ENCODE assay signal across 9 mouse cellular contexts in genomic region chr8:106905727-106906480, GRCm38 (mm10). TPM values are rescaled to one million over a fixed set of nuclear protein-coding genes. Genes with fewer than 3 reads are reported as not detected.
DNase-seq lines count a peak whose midpoint lies in the region; ATAC-seq and TF ChIP-seq lines count a peak whose summit lies in the region.
"Had no signal": no experiment of that assay in that cellular context is flagged by ENCODE, and none has a peak within 500 bp of the region (broad histone marks: within the 10 kb centered on the region; RNA-seq: fewer than 3 reads in every experiment).

No protein-coding gene starts in this region.

- no peak overlapping the region for H3K9ac ChIP-seq in kidney, embryonic 15.5 days
- H3K9ac ChIP-seq: limb, embryonic 12.5 days had no signal

- H3K27me3 ChIP-seq in kidney, embryonic 15.5 days: no peaks in the 10 kb centered on the region
- H3K27me3 ChIP-seq in E14TG2a.4 (ENCODE audit: insufficient read depth, low read length): no peaks in the 10 kb centered on the region
- H3K27me3 ChIP-seq: limb, embryonic 12.5 days had no signal

- H3K36me3 ChIP-seq in kidney, embryonic 15.5 days: peaks cover 87% of the 10 kb centered on the region
- H3K36me3 ChIP-seq in E14TG2a.4 (ENCODE audit: insufficient read depth, low read length): peaks cover 94% of the 10 kb centered on the region

- H3K9me3 ChIP-seq in kidney, embryonic 15.5 days (replicated peaks): no peaks in the 10 kb centered on the region
- no peaks in the 10 kb centered on the region for H3K9me3 ChIP-seq in E14TG2a.4 (ENCODE audit: low read length)
- H3K9me3 ChIP-seq: limb, embryonic 12.5 days had no signal

- H3K4me2 ChIP-seq in kidney, embryonic 15.5 days: no peak overlapping the region
- H3K4me2 ChIP-seq: limb, embryonic 12.5 days had no signal

- 90% methylated on average over 17 of the region's 17 CpGs for WGBS in kidney, embryonic 15.5 days

- no peak for TF ChIP-seq CTCF in E14TG2a.4 (conservative IDR thresholded peaks at IDR 0.05; ENCODE audit: low read length)

- H3K4me3 ChIP-seq in kidney, embryonic 15.5 days (replicated peaks): no peak overlapping the region
- 0 out of 2 replicates have a peak overlapping the region, but pooled peaks have one; percentile 3 for H3K4me3 ChIP-seq in E14TG2a.4 (replicated peaks; ENCODE audit: low read length)
- H3K4me3 ChIP-seq: limb, embryonic 12.5 days had no signal

- peak; percentile 73 for DNase-seq in kidney, adult 18-20 months
- DNase-seq in brain, adult 2 months (ENCODE audit: low read depth, low spot score): peak; percentile 89
- peak; percentile 52 for DNase-seq in gastrocnemius, postnatal 25 days
- DNase-seq in layer of hippocampus, postnatal 10 days (ENCODE audit: low spot score in 2 of 2): peak; percentile 67 to 70
- peak; percentile 60 to 74 for DNase-seq in urinary bladder, postnatal 36 days (ENCODE audit: low spot score in 2 of 2)

- peaks cover 4% of the 10 kb centered on the region; the same call in 1 of the 2 replicates for H3K4me1 ChIP-seq in kidney, embryonic 15.5 days
- peaks cover 38% of the 10 kb centered on the region for H3K4me1 ChIP-seq in E14TG2a.4 (replicated peaks; ENCODE audit: low read depth, low read length)
- H3K4me1 ChIP-seq: limb, embryonic 12.5 days had no signal

- no peak overlapping the region for H3K27ac ChIP-seq in kidney, embryonic 15.5 days
- H3K27ac ChIP-seq: limb, embryonic 12.5 days had no signal

- no peak for ATAC-seq in kidney, embryonic 15.5 days (replicated peaks; ENCODE audit: low FRiP score)
- 0 out of 2 replicates have a peak, but pooled peaks have one; percentile 52 for ATAC-seq in megakaryocyte-erythroid progenitor cell, adult 5-6 weeks (replicated peaks; ENCODE audit: low FRiP score, low TSS enrichment, poor library complexity, severe bottlenecking)

RNA-seq across cellular contexts. Expression of gene Utp4, which starts 12.5 kb away (rescaled TPM):
- polyA plus RNA-seq in kidney, embryonic 15.5 days (2015; fragmentation: Nextera tagmentation; extraction: Ambion mirVana): 85.8 and 86.4 TPM in 2 replicates
- total RNA-seq in gastrocnemius, postnatal 25 days (2021): 10 to 100 TPM; 18.0 to 20.0 TPM
- 10 to 100 TPM; 27.5 to 31.6 TPM for total RNA-seq in layer of hippocampus, postnatal 10 days (2021)
- total RNA-seq in megakaryocyte-erythroid progenitor cell, adult 5-6 weeks (2014; fragmentation: Nextera tagmentation): 75.1 and 84.5 TPM in 2 replicates
- total RNA-seq in megakaryocyte-erythroid progenitor cell, adult 5-6 weeks (2017): 73.7 and 79.4 TPM in 2 replicates

RNA-seq across cellular contexts. Expression of gene Sntb2, which starts 29.6 kb away (rescaled TPM):
- 15.6 and 16.4 TPM in 2 replicates for polyA plus RNA-seq in kidney, embryonic 15.5 days (2015; fragmentation: Nextera tagmentation; extraction: Ambion mirVana)
- total RNA-seq in gastrocnemius, postnatal 25 days (2021): 1 to 10 TPM; 6.1 to 6.9 TPM
- total RNA-seq in layer of hippocampus, postnatal 10 days (2021): 1 to 10 TPM; 7.4 to 8.7 TPM
- 0.26 and 0.49 TPM in 2 replicates for total RNA-seq in megakaryocyte-erythroid progenitor cell, adult 5-6 weeks (2014; fragmentation: Nextera tagmentation)
- total RNA-seq in megakaryocyte-erythroid progenitor cell, adult 5-6 weeks (2017): 0.34 and 0.52 TPM in 2 replicates

RNA-seq across cellular contexts. Expression of gene Has3, which starts 35.9 kb away (rescaled TPM):
- polyA plus RNA-seq in kidney, embryonic 15.5 days (2015; fragmentation: Nextera tagmentation; extraction: Ambion mirVana): 1.2 and 1.5 TPM in 2 replicates
- total RNA-seq in gastrocnemius, postnatal 25 days (2021): 1 to 10 TPM in 1 of 2 experiments, under 1 TPM in 1; 0.74 to 1.3 TPM
- total RNA-seq in layer of hippocampus, postnatal 10 days (2021): 1 to 10 TPM; 5.3 to 5.5 TPM
- total RNA-seq in megakaryocyte-erythroid progenitor cell, adult 5-6 weeks (2014; fragmentation: Nextera tagmentation): 0.17 TPM in 1 of 2 replicates, not detected in the other
- total RNA-seq in megakaryocyte-erythroid progenitor cell, adult 5-6 weeks (2017): 0.66 TPM in 1 of 2 replicates, not detected in the other

Comparison
In these comparisons a context has a peak if more than half of its experiments do, and no peak if none do; other contexts are left out.
1. RNA of gene Sntb2, which starts 29.6 kb away (total RNA-seq): 7.4 to 8.7 TPM in layer of hippocampus, postnatal 10 days and 6.1 to 6.9 TPM in gastrocnemius, postnatal 25 days; 0.26 to 0.52 TPM in megakaryocyte-erythroid progenitor cell, adult 5-6 weeks; every median in the first group is over 4 times any median in the second.
2. Peak in every context shown above with its lines, with median percentiles within 50 percentile points of each other: DNase-seq.